Mouse (Mus musculus): Measurements from ENCODE around the gene Cers3.

Gene Cers3

GRCm38 (mm10) chr7:66743377-66743781, at the start of gene Cers3:
Gene Cers3, plus strand, starts transcription at chr7:66743504.
- no peak for DNase-seq (ENCODE audit: low read depth, low spot score)

DNA sequence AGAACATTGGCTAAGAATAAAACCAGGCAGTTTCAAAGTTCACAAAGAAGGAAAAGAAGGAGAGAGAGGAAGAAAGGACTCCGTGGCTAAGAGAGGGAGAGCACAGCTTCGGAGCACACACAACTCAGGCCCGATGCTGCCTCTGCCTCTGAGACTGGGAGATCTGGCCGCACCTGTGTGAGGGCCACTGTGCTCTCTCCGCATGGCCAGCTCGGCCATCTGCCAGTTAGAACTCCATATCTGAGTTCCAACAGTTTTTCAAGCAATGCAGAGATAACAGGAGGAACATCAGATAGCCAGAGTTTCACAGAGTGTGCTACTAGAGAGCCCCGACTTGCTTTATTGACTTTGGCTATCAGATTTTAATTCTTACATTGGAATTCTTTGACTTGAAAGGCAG, 48.8 kb upstream of the Cers3 start:
- no peak for DNase-seq (ENCODE audit: low read depth, low spot score)

DNA sequence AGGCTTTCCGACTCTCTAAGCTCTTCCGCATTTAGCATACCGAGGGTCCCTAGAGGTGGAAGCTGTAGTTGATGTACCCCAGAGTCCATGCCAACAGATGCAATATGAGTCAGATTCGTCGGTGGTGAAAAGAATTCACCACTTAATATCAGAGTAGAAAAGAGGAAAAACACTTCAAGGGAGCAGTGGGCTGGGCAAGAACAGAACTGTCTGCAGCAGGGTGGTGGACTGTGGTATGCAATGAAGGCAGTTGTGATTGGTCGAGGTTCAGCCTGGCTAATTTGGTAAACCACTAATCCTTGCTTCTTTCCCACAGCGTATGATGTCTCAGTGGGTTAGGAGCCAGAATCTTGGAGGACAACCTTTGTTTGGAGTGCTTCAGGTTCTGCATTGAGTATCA, 40.6 kb upstream of the Cers3 start:
- no peak for DNase-seq (ENCODE audit: low read depth, low spot score)

DNA sequence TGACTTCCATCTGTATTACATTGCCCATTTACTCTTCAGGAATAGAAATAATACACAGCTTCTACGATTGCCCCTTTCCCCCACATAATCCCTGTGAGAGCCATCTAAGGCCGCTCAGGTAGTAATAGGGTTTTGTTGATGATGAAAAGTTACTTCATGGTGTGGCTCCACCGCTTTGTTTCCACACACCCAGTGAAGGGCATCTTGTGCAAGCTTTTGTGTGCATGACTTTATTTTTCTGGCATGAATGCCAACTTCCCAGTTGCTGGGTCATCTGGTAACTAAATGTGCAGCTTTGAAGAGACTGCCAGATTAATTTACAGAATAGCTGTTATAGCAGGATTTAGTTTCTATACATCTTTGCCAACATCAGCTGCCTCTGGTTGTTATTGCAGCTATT, 38.7 kb upstream of the Cers3 start:
- DNase-seq (ENCODE audit: low read depth, low spot score) = no peak

- DNase-seq (ENCODE audit: low read depth, low spot score) = no peak
Measured at GRCm38 (mm10) chr7:66711166-66711565, 32.1 kb upstream of the Cers3 start.

- DNase-seq (ENCODE audit: low read depth, low spot score) = no peak
Measured at GRCm38 (mm10) chr7:66724514-66724913, 18.8 kb upstream of the Cers3 start.

- no peak for DNase-seq (ENCODE audit: low read depth, low spot score)
Measured at GRCm38 (mm10) chr7:66724954-66725353, 18.4 kb upstream of the Cers3 start.

DNA sequence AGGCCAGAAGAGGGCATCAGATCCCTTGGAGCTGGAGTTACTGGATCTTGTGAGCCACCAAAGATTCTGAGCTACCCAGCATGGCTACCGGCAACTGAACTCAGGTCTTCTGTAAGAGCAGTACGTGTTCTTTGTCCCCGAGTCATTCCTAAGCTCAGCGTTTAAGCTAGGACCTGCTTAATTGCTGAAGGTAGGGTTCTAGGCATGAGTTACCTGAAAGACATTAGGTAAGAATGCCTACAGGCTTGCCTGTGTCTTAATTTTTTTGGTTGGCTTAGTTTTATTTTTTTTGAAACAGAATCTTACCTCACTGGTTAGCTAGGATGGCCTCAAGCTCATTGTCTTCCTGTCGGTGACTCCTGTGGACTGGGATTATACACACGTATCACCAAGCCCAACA, 15.2 kb upstream of the Cers3 start:
- no peak for DNase-seq (ENCODE audit: low read depth, low spot score)

- DNase-seq (ENCODE audit: low read depth, low spot score) = no peak
Measured at GRCm38 (mm10) chr7:66729232-66729631, 14.1 kb upstream of the Cers3 start.

- DNase-seq (ENCODE audit: low read depth, low spot score) = no peak
Measured at GRCm38 (mm10) chr7:66733431-66733830, 9.9 kb upstream of the Cers3 start.

- no peak for DNase-seq (ENCODE audit: low read depth, low spot score)
Measured at GRCm38 (mm10) chr7:66733882-66734281, 9.4 kb upstream of the Cers3 start.

DNA sequence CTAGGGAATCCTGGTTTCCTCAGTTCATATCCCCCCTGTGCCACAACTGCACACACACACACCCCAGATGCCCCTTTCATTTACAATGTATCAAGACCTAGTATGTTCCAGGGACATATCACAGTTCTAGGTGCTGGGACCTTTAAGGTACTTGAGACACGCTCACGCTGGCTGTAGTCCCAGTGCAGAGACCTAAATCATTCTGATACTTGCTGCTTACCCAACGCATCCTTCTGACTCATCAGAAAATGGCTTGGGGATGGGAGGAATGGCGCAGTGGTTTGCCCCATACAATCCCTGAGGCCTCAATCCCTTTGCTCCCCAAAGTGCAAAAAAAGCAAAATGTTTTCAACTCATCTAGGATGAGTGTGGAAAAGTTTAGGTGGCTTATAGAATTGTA, 8.8 kb upstream of the Cers3 start:
- DNase-seq (ENCODE audit: low read depth, low spot score) = no peak

- DNase-seq (ENCODE audit: low read depth, low spot score) = no peak
Measured at GRCm38 (mm10) chr7:66734993-66735392, 8.3 kb upstream of the Cers3 start.

DNA sequence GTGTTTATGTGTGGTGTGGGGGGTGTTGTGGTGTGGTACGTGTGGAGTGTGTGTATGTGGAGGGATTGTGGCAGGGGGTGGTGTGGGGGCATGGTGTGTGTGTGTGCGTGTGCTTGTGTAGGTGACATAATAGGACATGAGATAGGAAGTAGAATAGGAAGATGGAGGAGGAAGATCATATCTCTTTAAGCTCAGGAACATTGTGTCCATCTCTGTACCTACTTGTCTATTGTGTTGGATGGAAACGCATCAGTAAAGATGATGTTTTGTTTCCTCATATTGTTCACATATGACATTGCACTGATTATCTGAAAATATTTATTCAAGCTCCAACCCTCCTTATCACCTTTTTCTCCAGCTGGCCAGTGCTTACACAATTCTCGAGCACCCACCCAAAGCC, 5.9 kb upstream of the Cers3 start:
- no peak for DNase-seq (ENCODE audit: low read depth, low spot score)

DNA sequence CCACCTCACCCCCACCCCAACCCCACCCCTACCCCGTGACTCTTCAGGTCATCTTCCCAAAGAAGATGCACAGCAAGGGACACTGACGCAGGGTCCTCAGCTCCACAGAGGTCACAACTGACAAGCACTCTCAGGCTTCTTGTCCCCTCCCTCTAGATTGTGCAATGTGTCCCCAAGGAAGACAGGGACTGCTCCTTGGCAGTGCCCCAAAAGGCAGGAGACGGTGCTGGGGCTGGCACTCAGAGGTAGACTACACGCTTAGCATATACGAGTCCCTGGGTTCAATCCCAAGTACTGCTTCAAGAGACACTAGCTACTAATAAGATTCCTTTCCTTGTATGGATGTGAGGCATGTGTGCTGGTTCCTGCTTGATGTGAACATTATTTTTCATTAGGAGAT, 2.3 kb upstream of the Cers3 start:
- no peak for DNase-seq (ENCODE audit: low read depth, low spot score)

DNA sequence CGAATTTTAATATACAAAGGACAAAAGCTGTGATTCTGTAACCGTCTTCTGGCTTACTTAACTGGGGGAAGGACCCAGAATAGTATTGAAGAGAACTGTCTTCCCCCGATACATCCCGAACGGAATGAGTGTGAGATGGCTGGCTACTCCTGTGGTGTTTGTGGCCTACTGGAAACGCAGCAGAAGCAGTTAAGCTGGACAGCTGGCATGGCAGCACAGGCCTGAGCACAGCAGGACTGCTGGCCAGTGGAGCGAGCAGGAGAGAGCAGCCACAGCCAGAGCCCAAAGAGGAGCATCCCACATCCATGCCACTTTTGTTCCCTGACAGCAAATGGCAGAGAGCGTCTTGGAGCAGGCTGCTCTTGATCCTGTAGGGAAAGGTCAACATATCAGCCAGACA, 1.9 kb upstream of the Cers3 start:
- DNase-seq (ENCODE audit: low read depth, low spot score) = no peak

- no peak for DNase-seq (ENCODE audit: low read depth, low spot score)
Measured at GRCm38 (mm10) chr7:66746972-66747371, 3.7 kb downstream of the Cers3 start.

DNA sequence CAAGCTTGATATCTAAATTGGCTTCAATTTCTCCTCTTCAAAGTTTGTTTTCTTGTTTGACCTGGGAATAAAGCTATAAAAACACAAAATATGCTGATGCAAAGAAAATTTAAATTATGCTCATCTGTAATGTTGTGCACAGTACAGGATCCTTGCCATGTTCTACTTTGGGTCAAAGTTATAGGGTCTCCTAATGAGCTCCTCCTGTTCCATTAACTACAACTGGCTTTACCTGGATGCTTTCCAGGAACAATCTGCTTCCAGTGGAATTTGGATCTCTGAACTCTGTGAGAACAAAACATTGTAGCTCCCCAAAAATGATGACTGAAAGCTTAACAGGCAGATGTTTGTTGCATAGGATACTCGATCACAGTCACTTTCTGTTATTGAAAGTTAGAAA, 6.7 kb downstream of the Cers3 start:
- no peak for DNase-seq (ENCODE audit: low read depth, low spot score)

GRCm38 (mm10) chr7:66753816-66754215, 10.5 kb downstream of the Cers3 start:
- DNase-seq (ENCODE audit: low read depth, low spot score) = no peak

DNA sequence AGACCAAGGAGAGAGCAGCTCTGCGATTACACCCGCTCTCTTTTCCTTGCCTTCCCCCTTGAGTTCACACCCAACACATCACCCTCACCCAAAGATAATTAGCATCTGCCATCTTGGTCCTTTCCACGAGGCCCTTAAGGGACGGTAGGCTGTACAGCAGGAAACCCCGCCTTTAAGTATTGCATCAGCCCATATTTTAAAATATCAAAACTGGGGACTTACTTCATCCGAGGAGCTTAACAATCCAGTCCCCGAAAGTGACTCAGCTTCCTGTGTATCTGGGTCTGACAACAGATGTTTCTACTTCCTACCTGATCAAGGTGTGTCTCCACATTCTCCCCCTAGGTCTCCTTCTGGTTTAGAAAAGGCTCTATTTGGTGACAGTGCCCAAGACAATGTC, 12.3 kb downstream of the Cers3 start:
- DNase-seq (ENCODE audit: low read depth, low spot score) = no peak

DNA sequence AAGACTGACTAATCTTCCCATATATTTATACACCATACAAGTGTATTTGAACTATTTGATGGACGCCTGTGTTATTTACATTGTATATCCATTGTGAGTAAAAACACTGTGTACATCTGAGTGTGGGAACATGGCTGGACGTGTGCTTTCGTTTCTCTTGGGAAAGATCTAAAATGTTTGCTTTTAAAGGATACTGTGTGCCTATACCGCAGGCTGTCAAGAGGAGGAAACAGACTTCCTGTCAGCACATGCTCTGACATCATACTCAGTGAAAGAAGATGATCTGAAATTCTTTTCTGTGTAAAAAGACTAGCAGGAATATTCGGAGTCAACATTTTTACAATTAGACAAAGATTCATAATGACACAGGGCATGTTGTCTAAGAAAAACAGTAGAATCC, 26.6 kb downstream of the Cers3 start:
- no peak for DNase-seq (ENCODE audit: low read depth, low spot score)

DNA sequence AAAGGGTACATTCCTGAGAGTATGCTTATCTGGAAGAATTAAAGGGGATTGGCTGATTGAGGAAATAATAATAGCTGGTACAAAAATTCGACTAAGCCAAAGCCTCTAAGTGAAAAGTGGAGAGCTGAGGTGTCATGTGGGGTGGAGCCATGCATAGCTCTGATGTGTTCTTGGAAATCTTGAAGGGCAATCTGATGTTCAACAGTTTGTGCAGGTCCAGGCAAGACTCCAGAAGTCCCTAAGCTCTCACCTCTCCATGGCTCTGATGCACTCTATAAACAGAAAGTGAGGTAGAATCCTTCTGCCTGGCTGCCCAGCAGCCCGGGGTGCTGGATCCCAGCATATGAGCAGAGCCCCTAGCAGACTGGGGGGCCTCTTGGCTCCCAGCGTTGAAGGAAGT, 27.4 kb downstream of the Cers3 start:
- DNase-seq (ENCODE audit: low read depth, low spot score) = no peak

- no peak for DNase-seq (ENCODE audit: low read depth, low spot score)
Measured at GRCm38 (mm10) chr7:66771252-66771651, 27.9 kb downstream of the Cers3 start.

- no peak for DNase-seq (ENCODE audit: low read depth, low spot score)
Measured at GRCm38 (mm10) chr7:66779411-66779810, 36.1 kb downstream of the Cers3 start.

All from retina, postnatal 7 days (tissue).